Mouse (Mus musculus): Measurements from ENCODE around the gene Myh7.

GRCm38 (mm10) chr14:55029034-55029698 lies 34.7 kb upstream of the Myh7 start:
- peak; percentile 12; the same call in 1 of the 2 replicates for TF ChIP-seq CTCF (IDR thresholded peaks at IDR 0.05; ENCODE audit: low read depth, low read length)
- TF ChIP-seq GATA1 (IDR thresholded peaks at IDR 0.05; ENCODE audit: borderline replicate concordance, low read length): no peak
- TF ChIP-seq GATA2 (IDR thresholded peaks at IDR 0.05; ENCODE audit: borderline replicate concordance, low read depth, low read length): no peak
